Mouse (Mus musculus) hindbrain, embryonic 11.5 days (tissue): ENCODE measurements around the gene Olfr822. TPM values are rescaled to one million over a fixed set of nuclear protein-coding genes. Genes with fewer than 3 reads are reported as not detected.
"Not testable (repeated sequence)": the region's sequence is repeated elsewhere in the genome, so short reads cannot be mapped to it uniquely, and the experiment has no call there.

Experiments
- ATAC-seq: fragments of 200-750 bp; cut with Nextera tagmentation; 2 replicates; pipeline ENCODE4 v1.8.0; 2017; ENCODE audit warnings: mild to moderate bottlenecking, moderate TSS enrichment, moderate library complexity; ENCODE audit not compliant: low FRiP score
- DNase-seq: peaks from one replicate; pipeline ENCODE4 v3.0.0-alpha.2; 2015; ENCODE audit warnings: low spot score
- H3K27ac ChIP-seq: fragments of 300-500 bp; sonication (generic); 2 replicates; pipeline ENCODE4 v1.5.1; 2014; ENCODE audit warnings: mild to moderate bottlenecking, low read depth, low read length
- H3K27me3 ChIP-seq: fragments of 300-500 bp; sonication (generic); 2 replicates; pipeline ENCODE4 v1.6.1; 2014; ENCODE audit warnings: mild to moderate bottlenecking, low read length, moderate library complexity, mixed read lengths; ENCODE audit not compliant: control insufficient read depth, insufficient read depth
- H3K36me3 ChIP-seq: fragments of 300-500 bp; sonication (generic); 2 replicates; pipeline ENCODE4 v1.6.1; 2014; ENCODE audit warnings: mild to moderate bottlenecking, low read length, moderate library complexity, mixed read lengths; ENCODE audit not compliant: control insufficient read depth, insufficient read depth
- H3K4me1 ChIP-seq: fragments of 300-500 bp; sonication (generic); replicated peaks from 2 replicates; pipeline ENCODE4 v1.6.1; 2014; ENCODE audit warnings: low read length, mixed read lengths; ENCODE audit not compliant: control insufficient read depth, insufficient read depth
- H3K4me2 ChIP-seq: fragments of 300-500 bp; sonication (generic); replicated peaks from 2 replicates; pipeline ENCODE4 v1.6.1; 2014; ENCODE audit warnings: mild to moderate bottlenecking, low read depth, low read length
- H3K4me3 ChIP-seq: fragments of 300-500 bp; sonication (generic); 2 replicates; pipeline ENCODE4 v1.5.1; 2014; ENCODE audit warnings: low read depth, low read length
- H3K9ac ChIP-seq: fragments of 300-500 bp; sonication (generic); 2 replicates; pipeline ENCODE4 v1.6.1; 2014; ENCODE audit warnings: low read depth, low read length
- H3K9me3 ChIP-seq: fragments of 300-500 bp; sonication (generic); 2 replicates; pipeline ENCODE4 v1.6.1; 2016; ENCODE audit warnings: low read length; ENCODE audit not compliant: control insufficient read depth
- WGBS: fragments of 180-500 bp; shearing (Covaris S2); extraction: QIAGEN DNeasy Blood & Tissue Kit; methylation state at CpG from one replicate; pipeline ENCODE4 v1.1.7; 2014; 5-methylcytosine and 5-hydroxymethylcytosine counted together
- polyA plus RNA-seq: library from polyadenylated mRNA; unstranded; fragments of >200 nt; fragmentation: Nextera tagmentation; extraction: Ambion mirVana; gene quantifications from 2 replicates; pipeline ENCODE4 v1.2.1, GENCODE M21; 2014

Gene Olfr822
- not detected in 2 replicates for polyA plus RNA-seq

GRCm38 (mm10) chr10:130070910-130071309, at the start of gene Olfr822:
TSS of gene Olfr822 (plus strand) at chr10:130071210.
- no peak within 1 kb of the TSS for H3K4me3 ChIP-seq
- H3K9me3 ChIP-seq = no peaks in the 10 kb centered on the region
- no peaks in the 10 kb centered on the region for H3K36me3 ChIP-seq
- no peaks in the 10 kb centered on the region for H3K4me1 ChIP-seq
- DNase-seq (no peak), ATAC-seq (no peak)
- H3K9ac ChIP-seq = no peak within 1 kb of the TSS
- no peak within 1 kb of the TSS for H3K4me2 ChIP-seq
- H3K27me3 ChIP-seq = no peaks in the 10 kb centered on the region
- H3K27ac ChIP-seq = no peak within 1 kb of the TSS

GRCm38 (mm10) chr10:130030048-130030447, 41.0 kb upstream of the Olfr822 start, which contains the start of gene Olfr821:
TSS of gene Olfr821 (plus strand) at chr10:130030348.
- H3K27me3 ChIP-seq = no peaks in the 10 kb centered on the region
- ATAC-seq (no peak), DNase-seq (no peak)
- H3K9me3 ChIP-seq = no peaks in the 10 kb centered on the region
- no peaks in the 10 kb centered on the region for H3K36me3 ChIP-seq
- H3K4me2 ChIP-seq = no peak within 1 kb of the TSS
- no peak within 1 kb of the TSS for H3K9ac ChIP-seq
- no peak within 1 kb of the TSS for H3K27ac ChIP-seq
- H3K4me3 ChIP-seq = no peak within 1 kb of the TSS
- H3K4me1 ChIP-seq = no peaks in the 10 kb centered on the region

GRCm38 (mm10) chr10:130037096-130037495, 33.9 kb upstream of the Olfr822 start:
- H3K36me3 ChIP-seq = no peaks in the 10 kb centered on the region
- 70% methylated on average over 6 of the region's 6 CpGs for WGBS
- DNase-seq (no peak), ATAC-seq (no peak)
- H3K4me2 ChIP-seq = no peak overlapping the region
- no peak overlapping the region for H3K4me3 ChIP-seq
- H3K4me1 ChIP-seq = no peaks in the 10 kb centered on the region
- no peaks in the 10 kb centered on the region for H3K27me3 ChIP-seq
- H3K9ac ChIP-seq = no peak overlapping the region
- H3K9me3 ChIP-seq = no peaks in the 10 kb centered on the region
- H3K27ac ChIP-seq = no peak overlapping the region

GRCm38 (mm10) chr10:130092838-130093440, 21.9 kb downstream of the Olfr822 start:
- H3K36me3 ChIP-seq = no peaks in the 10 kb centered on the region
- no peaks in the 10 kb centered on the region for H3K4me1 ChIP-seq
- no peak overlapping the region for H3K27ac ChIP-seq
- no peak overlapping the region for H3K4me2 ChIP-seq
- no peaks in the 10 kb centered on the region for H3K27me3 ChIP-seq
- no peak overlapping the region for H3K9ac ChIP-seq
- 24% methylated on average over 5 of the region's 5 CpGs for WGBS
- peak; percentile 75 for DNase-seq
- no peak overlapping the region for H3K4me3 ChIP-seq
- H3K9me3 ChIP-seq = no peaks in the 10 kb centered on the region
- ATAC-seq = peak; percentile 78

- H3K9ac ChIP-seq = no peak overlapping the region
- ATAC-seq = no peak
- no peaks in the 10 kb centered on the region for H3K9me3 ChIP-seq
- H3K4me1 ChIP-seq = no peaks in the 10 kb centered on the region
- DNase-seq = peak; percentile 11
- H3K4me3 ChIP-seq = no peak overlapping the region
- H3K36me3 ChIP-seq = no peaks in the 10 kb centered on the region
- H3K4me2 ChIP-seq = no peak overlapping the region
- no peaks in the 10 kb centered on the region for H3K27me3 ChIP-seq
- no peak overlapping the region for H3K27ac ChIP-seq
Measured at GRCm38 (mm10) chr10:130096104-130096503, 25.1 kb downstream of the Olfr822 start.

- H3K4me1 ChIP-seq, ATAC-seq, H3K9me3 ChIP-seq, H3K4me2 ChIP-seq, H3K27ac ChIP-seq, H3K4me3 ChIP-seq, H3K36me3 ChIP-seq, DNase-seq, H3K9ac ChIP-seq, H3K27me3 ChIP-seq: not testable (repeated sequence)
- WGBS = 74% methylated on average over 1 of the region's 1 CpGs
Measured at GRCm38 (mm10) chr10:130115283-130115682, 44.3 kb downstream of the Olfr822 start, which contains the start of gene Olfr823. TSS of gene Olfr823 (minus strand) at chr10:130115383.

GRCm38 (mm10) chr10:130116045-130116444, 45.0 kb downstream of the Olfr822 start:
- H3K9ac ChIP-seq, H3K27ac ChIP-seq, DNase-seq, ATAC-seq, H3K9me3 ChIP-seq, H3K27me3 ChIP-seq, H3K4me1 ChIP-seq, H3K36me3 ChIP-seq, H3K4me2 ChIP-seq, H3K4me3 ChIP-seq: not testable (repeated sequence)
- 68% methylated on average over 3 of the region's 3 CpGs for WGBS

Other genes starting within 250 kb of the Olfr822 start
- not detected in 2 replicates for gene Olfr812, start 225.1 kb upstream of the Olfr822 start, polyA plus RNA-seq
- not detected in 2 replicates for gene Olfr813, start 215.8 kb upstream of the Olfr822 start, polyA plus RNA-seq
- not detected in 2 replicates for gene Olfr814, start 191.4 kb upstream of the Olfr822 start, polyA plus RNA-seq
- not detected in 2 replicates for gene Olfr815, start 165.3 kb upstream of the Olfr822 start, polyA plus RNA-seq
- gene Olfr816, start 155.6 kb upstream of the Olfr822 start, polyA plus RNA-seq = not detected in 2 replicates
- gene Olfr818, start 122.1 kb upstream of the Olfr822 start, polyA plus RNA-seq = not detected in 2 replicates
- not detected in 2 replicates for gene Olfr819, start 103.9 kb upstream of the Olfr822 start, polyA plus RNA-seq
- gene Olfr247, start 95.1 kb upstream of the Olfr822 start, polyA plus RNA-seq = not detected in 2 replicates
- not detected in 2 replicates for gene Gm10310, start 86.1 kb upstream of the Olfr822 start, polyA plus RNA-seq
- not detected in 2 replicates for gene Olfr820, start 58.6 kb upstream of the Olfr822 start, polyA plus RNA-seq
- gene Olfr821, start 40.9 kb upstream of the Olfr822 start, polyA plus RNA-seq = not detected in 2 replicates
- not detected in 2 replicates for gene Olfr823, start 44.2 kb downstream of the Olfr822 start, polyA plus RNA-seq
- gene Olfr824, start 58.8 kb downstream of the Olfr822 start, polyA plus RNA-seq = not detected in 2 replicates
- gene Olfr825, start 95.6 kb downstream of the Olfr822 start, polyA plus RNA-seq = not detected in 2 replicates
- gene Olfr826, start 113.0 kb downstream of the Olfr822 start, polyA plus RNA-seq = not detected in 2 replicates
- not detected in 2 replicates for gene Olfr827, start 143.2 kb downstream of the Olfr822 start, polyA plus RNA-seq
- gene Neurod4, start 209.0 kb downstream of the Olfr822 start, polyA plus RNA-seq = 22.3 and 23.3 TPM in 2 replicates